Mouse (Mus musculus): ENCODE measurements around the gene Lrrc23. TPM values are rescaled to one million over a fixed set of nuclear protein-coding genes. Genes with fewer than 3 reads are reported as not detected.

The Lrrc23 gene
- polyA plus RNA-seq, 1 experiment from 2014 or later: 0.26 TPM

DNA sequence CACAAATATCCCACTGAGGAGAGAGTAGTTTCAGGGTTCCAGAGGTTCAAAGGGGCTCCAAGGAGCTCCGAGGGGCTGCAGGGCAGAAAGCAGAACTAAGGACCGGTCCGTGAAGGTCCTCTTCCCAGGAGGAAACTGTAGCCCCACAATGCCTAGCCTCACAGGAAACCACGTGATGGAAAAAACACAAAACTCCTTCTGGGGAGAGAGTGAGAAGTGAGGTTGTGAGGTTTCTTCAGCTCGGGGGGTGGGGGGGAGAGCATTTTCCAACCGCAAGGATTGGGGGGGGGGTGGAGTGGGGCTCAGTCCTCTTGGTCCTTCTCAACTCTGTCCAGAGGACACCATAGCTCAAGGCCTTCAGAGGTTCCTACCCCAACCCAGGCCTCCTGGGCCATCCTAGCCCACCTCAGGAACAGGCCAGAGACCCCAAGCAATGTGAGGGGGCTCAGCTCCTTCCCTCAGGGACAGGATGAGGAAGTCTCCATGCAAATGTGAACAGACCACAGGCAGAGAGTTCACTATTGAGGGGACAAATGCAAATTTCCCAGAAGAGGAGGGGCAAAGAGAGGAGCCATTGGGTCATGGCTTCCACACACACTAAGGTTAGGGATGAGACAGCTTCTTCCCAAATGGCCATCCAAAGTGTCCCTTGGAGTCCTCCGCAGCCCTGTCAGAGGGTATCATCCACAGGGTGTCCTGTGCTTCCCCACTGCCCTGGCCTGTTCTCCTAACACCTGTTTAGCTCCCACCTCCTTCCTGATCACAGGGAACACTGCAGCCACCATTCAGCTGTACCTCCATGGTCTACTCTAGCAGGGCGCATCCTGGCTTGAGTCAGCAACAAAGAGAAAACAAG, 49.4 kb downstream of the Lrrc23 start:
- no peak for ATAC-seq
- H3K9me3 ChIP-seq (ENCODE audit: control insufficient read depth, low read length): no peaks in the 10 kb centered on the region
- no peak overlapping the region for H3K9ac ChIP-seq (ENCODE audit: low read depth, low read length)
- no peaks in the 10 kb centered on the region for H3K36me3 ChIP-seq (ENCODE audit: control insufficient read depth, insufficient read depth, low read length)
- WGBS: 78% methylated on average over 8 of the region's 8 CpGs
- H3K4me2 ChIP-seq (ENCODE audit: low read depth, low read length): no peak overlapping the region
- H3K27me3 ChIP-seq (replicated peaks; ENCODE audit: control insufficient read depth, insufficient read depth, low read length): no peaks in the 10 kb centered on the region
- H3K4me3 ChIP-seq (ENCODE audit: low read length): no peak overlapping the region
- H3K27ac ChIP-seq (ENCODE audit: low read length): no peak overlapping the region
- H3K4me1 ChIP-seq (ENCODE audit: control insufficient read depth, insufficient read depth, low read length): peaks cover 13% of the 10 kb centered on the region

DNA sequence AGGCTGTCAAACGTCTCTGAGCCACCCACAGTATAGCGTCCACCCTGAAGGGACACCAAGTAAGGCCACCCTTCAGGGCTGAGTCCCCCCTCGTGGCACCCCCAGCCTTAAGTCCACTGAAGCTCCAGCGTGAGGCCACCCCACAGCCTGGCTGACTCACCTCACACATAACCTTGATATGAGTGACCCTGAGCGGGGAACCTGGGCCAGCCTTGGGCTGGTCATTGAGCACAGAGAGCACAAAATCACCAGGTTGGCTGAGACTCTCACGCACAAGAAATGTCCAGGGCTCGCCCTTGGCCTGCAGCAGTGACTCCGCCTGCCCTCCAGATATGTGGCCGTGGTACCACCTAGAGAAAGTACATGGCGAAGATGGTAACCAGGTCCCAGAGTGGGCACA, 50.9 kb downstream of the Lrrc23 start:
- Histone ChIP-seq H3K4me2 (ENCODE audit: low read depth, low read length) (no peak overlapping the region), H3K4me1 (ENCODE audit: control insufficient read depth, insufficient read depth, low read length) (peaks cover 13% of the 10 kb centered on the region), H3K9me3 (ENCODE audit: control insufficient read depth, low read length) (no peaks in the 10 kb centered on the region), H3K36me3 (ENCODE audit: control insufficient read depth, insufficient read depth, low read length) (no peaks in the 10 kb centered on the region), H3K9ac (ENCODE audit: low read depth, low read length) (no peak overlapping the region), H3K4me3 (ENCODE audit: low read length) (no peak overlapping the region), H3K27ac (ENCODE audit: low read length) (no peak overlapping the region), H3K27me3 (replicated peaks; ENCODE audit: control insufficient read depth, insufficient read depth, low read length) (no peaks in the 10 kb centered on the region)
- WGBS: 87% methylated on average over 10 of the region's 10 CpGs
- ATAC-seq: no peak

DNA sequence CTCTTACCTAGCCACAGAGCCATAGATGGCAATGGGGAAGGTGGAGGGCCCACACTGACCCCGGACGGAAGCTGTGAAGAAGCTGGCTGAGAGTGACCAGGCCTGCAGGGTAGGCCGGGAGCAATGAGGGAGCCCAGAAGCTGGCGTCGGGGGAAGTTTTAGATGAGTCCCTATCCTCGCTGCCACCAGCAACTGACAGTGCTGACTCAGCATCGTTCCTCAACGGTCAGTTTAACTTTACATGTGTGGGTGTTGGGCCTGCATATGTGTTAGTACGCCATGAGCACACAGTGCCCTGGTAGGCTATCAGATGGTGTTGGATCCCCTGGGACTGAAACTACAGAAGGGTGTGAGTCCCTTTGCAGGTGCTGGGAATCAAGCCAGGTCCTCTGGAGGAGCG, 55.1 kb downstream of the Lrrc23 start:
- Histone ChIP-seq H3K27ac (ENCODE audit: low read length) (no peak overlapping the region), H3K27me3 (replicated peaks; ENCODE audit: control insufficient read depth, insufficient read depth, low read length) (no peaks in the 10 kb centered on the region), H3K4me3 (ENCODE audit: low read length) (no peak overlapping the region), H3K9me3 (ENCODE audit: control insufficient read depth, low read length) (no peaks in the 10 kb centered on the region), H3K4me1 (ENCODE audit: control insufficient read depth, insufficient read depth, low read length) (peaks cover 10% of the 10 kb centered on the region; the same call in 1 of the 2 replicates), H3K9ac (ENCODE audit: low read depth, low read length) (no peak overlapping the region), H3K4me2 (ENCODE audit: low read depth, low read length) (no peak overlapping the region), H3K36me3 (ENCODE audit: control insufficient read depth, insufficient read depth, low read length) (no peaks in the 10 kb centered on the region)
- no peak for ATAC-seq
- 90% methylated on average over 10 of the region's 10 CpGs for WGBS

DNA sequence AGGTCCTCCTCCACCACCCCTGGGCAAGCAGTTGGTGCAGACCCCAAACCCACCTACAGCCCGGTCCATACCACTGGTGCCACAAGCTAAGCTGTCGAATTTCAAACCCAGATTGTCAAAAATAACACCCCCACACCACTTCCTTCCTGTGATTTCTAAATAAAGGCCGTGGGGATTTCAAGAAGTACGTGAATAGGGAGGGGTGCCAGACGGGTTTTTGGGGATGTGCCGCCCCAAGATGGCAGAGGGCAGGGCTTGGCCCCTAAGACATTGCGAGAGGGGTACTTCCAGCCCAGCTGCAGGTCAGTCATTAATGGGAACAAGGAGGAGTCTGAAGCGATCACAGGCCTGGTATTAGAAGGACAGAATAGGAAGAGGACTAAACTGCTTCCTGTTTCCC, 56.0 kb downstream of the Lrrc23 start:
- no peak overlapping the region for H3K4me3 ChIP-seq (ENCODE audit: low read length)
- H3K4me2 ChIP-seq (ENCODE audit: low read depth, low read length): no peak overlapping the region
- H3K27me3 ChIP-seq (replicated peaks; ENCODE audit: control insufficient read depth, insufficient read depth, low read length): no peaks in the 10 kb centered on the region
- H3K9ac ChIP-seq (ENCODE audit: low read depth, low read length): 0 out of 2 replicates have a peak overlapping the region, but pooled peaks have one; percentile 23
- H3K4me1 ChIP-seq (ENCODE audit: control insufficient read depth, insufficient read depth, low read length): peaks cover 10% of the 10 kb centered on the region; the same call in 1 of the 2 replicates
- no peaks in the 10 kb centered on the region for H3K36me3 ChIP-seq (ENCODE audit: control insufficient read depth, insufficient read depth, low read length)
- ATAC-seq: no peak
- H3K9me3 ChIP-seq (ENCODE audit: control insufficient read depth, low read length): no peaks in the 10 kb centered on the region
- 76% methylated on average over 8 of the region's 8 CpGs for WGBS
- no peak overlapping the region for H3K27ac ChIP-seq (ENCODE audit: low read length)

DNA sequence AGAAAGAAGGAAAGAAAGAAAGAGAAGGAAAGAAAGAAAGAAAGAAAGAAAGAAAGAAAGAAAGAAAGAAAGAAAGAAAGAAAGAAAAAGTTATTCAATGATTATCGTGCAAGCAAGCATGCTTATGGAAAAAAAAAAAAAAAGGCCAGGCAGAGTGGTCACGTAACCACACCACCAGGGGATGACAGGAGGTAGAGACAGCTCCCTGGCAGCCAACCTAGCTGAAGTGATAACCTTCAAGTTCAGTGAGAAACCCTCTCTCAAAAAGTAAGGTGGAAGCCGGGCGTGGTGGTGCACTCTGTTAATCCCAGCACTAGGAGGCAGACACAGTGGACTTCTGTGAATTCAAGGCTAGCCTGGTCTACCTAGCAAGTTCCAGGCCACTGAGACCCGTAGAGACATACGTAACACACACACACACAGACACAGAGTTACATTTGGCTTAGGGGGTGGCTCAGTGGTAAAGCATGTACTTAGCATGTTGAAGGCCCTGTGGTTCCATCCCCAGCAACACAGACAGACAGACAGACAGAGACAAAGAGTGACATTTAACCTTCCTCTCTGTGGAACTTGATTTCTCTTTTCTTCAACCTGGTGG, 56.6 kb downstream of the Lrrc23 start:
- no peaks in the 10 kb centered on the region for H3K36me3 ChIP-seq (ENCODE audit: control insufficient read depth, insufficient read depth, low read length)
- ATAC-seq: no peak
- WGBS: 86% methylated on average over 6 of the region's 6 CpGs

DNA sequence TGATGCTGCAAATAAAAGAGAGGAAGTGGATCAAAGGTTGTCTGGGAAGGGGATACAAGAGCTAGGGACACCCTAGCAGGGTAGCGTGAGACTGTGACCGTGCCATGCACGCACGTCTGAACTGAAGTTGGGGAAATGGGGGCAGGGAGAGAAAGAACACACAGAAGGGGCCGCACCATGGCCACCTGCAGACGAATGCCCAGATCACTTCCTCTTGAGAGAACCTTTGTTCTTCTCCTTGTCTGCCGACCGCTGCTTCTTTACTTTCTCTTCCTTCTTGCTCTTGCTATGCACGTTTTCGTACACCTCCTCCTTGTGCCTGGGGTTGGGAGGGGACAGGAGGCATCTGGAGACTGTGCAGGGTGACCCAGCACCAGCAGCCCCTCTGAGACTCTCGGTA, 58.6 kb downstream of the Lrrc23 start:
- H3K27ac ChIP-seq (ENCODE audit: low read length): peak overlapping the region; percentile 93
- peak overlapping the region; percentile 80 for H3K9ac ChIP-seq (ENCODE audit: low read depth, low read length)

More for the DNA sequence above, 56.6 kb downstream of the Lrrc23 start:
- H3K27ac ChIP-seq (ENCODE audit: low read length): no peak overlapping the region
- no peak overlapping the region for H3K4me3 ChIP-seq (ENCODE audit: low read length)
- no peak overlapping the region for H3K4me2 ChIP-seq (ENCODE audit: low read depth, low read length)
- H3K27me3 ChIP-seq (replicated peaks; ENCODE audit: control insufficient read depth, insufficient read depth, low read length): no peaks in the 10 kb centered on the region
- no peaks in the 10 kb centered on the region for H3K9me3 ChIP-seq (ENCODE audit: control insufficient read depth, low read length)
- peaks cover 6% of the 10 kb centered on the region; the same call in 1 of the 2 replicates for H3K4me1 ChIP-seq (ENCODE audit: control insufficient read depth, insufficient read depth, low read length)
- no peak overlapping the region for H3K9ac ChIP-seq (ENCODE audit: low read depth, low read length)

More for the DNA sequence above, 58.6 kb downstream of the Lrrc23 start:
- peak overlapping the region; percentile 49 for H3K4me2 ChIP-seq (ENCODE audit: low read depth, low read length)
- no peaks in the 10 kb centered on the region for H3K9me3 ChIP-seq (ENCODE audit: control insufficient read depth, low read length)
- 57% methylated on average over 11 of the region's 11 CpGs for WGBS
- H3K36me3 ChIP-seq (ENCODE audit: control insufficient read depth, insufficient read depth, low read length): no peaks in the 10 kb centered on the region
- peak overlapping the region; percentile 59 for H3K4me3 ChIP-seq (ENCODE audit: low read length)
- H3K27me3 ChIP-seq (replicated peaks; ENCODE audit: control insufficient read depth, insufficient read depth, low read length): no peaks in the 10 kb centered on the region
- ATAC-seq: 0 out of 2 replicates have a peak, but pooled peaks have one; percentile 10
- 0 out of 2 replicates have a peak, but pooled peaks cover 3% of the 10 kb centered on the region for H3K4me1 ChIP-seq (ENCODE audit: control insufficient read depth, insufficient read depth, low read length)

Other genes with a start within 250 kb of the Lrrc23 start
- gene C1s1, start 237.4 kb downstream of the Lrrc23 start, polyA plus RNA-seq (2015; fragmentation: Nextera tagmentation; extraction: Ambion mirVana): 6.3 and 6.6 TPM in 2 replicates
- gene C1rb, start 209.4 kb downstream of the Lrrc23 start, polyA plus RNA-seq (2015; fragmentation: Nextera tagmentation; extraction: Ambion mirVana): not detected in 2 replicates
- gene C1s2, start 143.6 kb downstream of the Lrrc23 start, polyA plus RNA-seq (2015; fragmentation: Nextera tagmentation; extraction: Ambion mirVana): 0.06 TPM in 1 of 2 replicates, not detected in the other
- gene Lpcat3, start 116.7 kb downstream of the Lrrc23 start, polyA plus RNA-seq (2015; fragmentation: Nextera tagmentation; extraction: Ambion mirVana): 195 and 219 TPM in 2 replicates
- gene Emg1, start 67.5 kb downstream of the Lrrc23 start, polyA plus RNA-seq (2015; fragmentation: Nextera tagmentation; extraction: Ambion mirVana): 202 and 222 TPM in 2 replicates
- gene Phb2, start 67.4 kb downstream of the Lrrc23 start, polyA plus RNA-seq (2015; fragmentation: Nextera tagmentation; extraction: Ambion mirVana): 471 and 489 TPM in 2 replicates
- gene Ptpn6, start 41.0 kb downstream of the Lrrc23 start, polyA plus RNA-seq (2015; fragmentation: Nextera tagmentation; extraction: Ambion mirVana): 20.4 and 22.5 TPM in 2 replicates
- gene Grcc10, start 38.4 kb downstream of the Lrrc23 start, polyA plus RNA-seq (2015; fragmentation: Nextera tagmentation; extraction: Ambion mirVana): 309 and 334 TPM in 2 replicates
- not detected in 2 replicates for gene Gm45234, start 23.7 kb downstream of the Lrrc23 start, polyA plus RNA-seq (2015; fragmentation: Nextera tagmentation; extraction: Ambion mirVana)
- gene Atn1, start 23.2 kb downstream of the Lrrc23 start, polyA plus RNA-seq (2015; fragmentation: Nextera tagmentation; extraction: Ambion mirVana): 8.3 and 8.8 TPM in 2 replicates
- 7.1 and 7.9 TPM in 2 replicates for gene Eno2, start 10.1 kb downstream of the Lrrc23 start, polyA plus RNA-seq (2015; fragmentation: Nextera tagmentation; extraction: Ambion mirVana)
- gene Spsb2, start 28.9 kb upstream of the Lrrc23 start, polyA plus RNA-seq (2015; fragmentation: Nextera tagmentation; extraction: Ambion mirVana): 25.7 and 31.7 TPM in 2 replicates
- gene Tpi1, start 34.6 kb upstream of the Lrrc23 start, polyA plus RNA-seq (2015; fragmentation: Nextera tagmentation; extraction: Ambion mirVana): 1,250 and 1,271 TPM in 2 replicates
- 106 and 117 TPM in 2 replicates for gene Usp5, start 49.8 kb upstream of the Lrrc23 start, polyA plus RNA-seq (2015; fragmentation: Nextera tagmentation; extraction: Ambion mirVana)
- gene Cdca3, start 49.8 kb upstream of the Lrrc23 start, polyA plus RNA-seq (2015; fragmentation: Nextera tagmentation; extraction: Ambion mirVana): 153 and 183 TPM in 2 replicates
- 0.70 and 1.7 TPM in 2 replicates for gene Gnb3, start 60.5 kb upstream of the Lrrc23 start, polyA plus RNA-seq (2015; fragmentation: Nextera tagmentation; extraction: Ambion mirVana)
- 5.6 and 7.2 TPM in 2 replicates for gene P3h3, start 78.0 kb upstream of the Lrrc23 start, polyA plus RNA-seq (2015; fragmentation: Nextera tagmentation; extraction: Ambion mirVana)
- gene Gpr162, start 84.3 kb upstream of the Lrrc23 start, polyA plus RNA-seq (2015; fragmentation: Nextera tagmentation; extraction: Ambion mirVana): 0.75 and 0.77 TPM in 2 replicates
- 0.44 and 0.70 TPM in 2 replicates for gene Cd4, start 108.5 kb upstream of the Lrrc23 start, polyA plus RNA-seq (2015; fragmentation: Nextera tagmentation; extraction: Ambion mirVana)
- gene Lag3, start 132.0 kb upstream of the Lrrc23 start, polyA plus RNA-seq (2015; fragmentation: Nextera tagmentation; extraction: Ambion mirVana): 1.9 TPM in 2 replicates
- 87.8 and 173 TPM in 2 replicates for gene Ptms, start 140.4 kb upstream of the Lrrc23 start, polyA plus RNA-seq (2015; fragmentation: Nextera tagmentation; extraction: Ambion mirVana)
- gene Mlf2, start 151.7 kb upstream of the Lrrc23 start, polyA plus RNA-seq (2015; fragmentation: Nextera tagmentation; extraction: Ambion mirVana): 296 and 299 TPM in 2 replicates
- gene Cops7a, start 185.8 kb upstream of the Lrrc23 start, polyA plus RNA-seq (2015; fragmentation: Nextera tagmentation; extraction: Ambion mirVana): 170 and 176 TPM in 2 replicates
- gene Pianp, start 217.0 kb upstream of the Lrrc23 start, polyA plus RNA-seq (2015; fragmentation: Nextera tagmentation; extraction: Ambion mirVana): 1.9 and 2.0 TPM in 2 replicates
- gene Zfp384, start 229.4 kb upstream of the Lrrc23 start, polyA plus RNA-seq (2015; fragmentation: Nextera tagmentation; extraction: Ambion mirVana): 8.9 and 10.3 TPM in 2 replicates

Data from intestine, embryonic 16.5 days (tissue).